Mouse (Mus musculus) cerebellum, postnatal 25 days (tissue): ENCODE measurements around the gene Htr3b.
"Not testable (repeated sequence)": the region's sequence is repeated elsewhere in the genome, so short reads cannot be mapped to it uniquely, and the experiment has no call there.

Experiments used
- DNase-seq, 2 experiments: peaks; one replicate each; pipeline ENCODE4 v3.0.0; 2021; ENCODE audit warnings: mixed read lengths in 2 of 2

The Htr3b gene

GRCm38 (mm10) chr9:48964587-48965040 is at the start of gene Htr3b:
TSS of gene Htr3b (minus strand) at chr9:48964990.
- DNase-seq: no peak

- no peak for DNase-seq
Measured at GRCm38 (mm10) chr9:48999256-48999655, 34.5 kb upstream of the Htr3b start.

- no peak for DNase-seq
Measured at GRCm38 (mm10) chr9:48995735-48996134, 30.9 kb upstream of the Htr3b start.

- DNase-seq: no peak
Measured at GRCm38 (mm10) chr9:48994779-48995178, 30.0 kb upstream of the Htr3b start.

DNA sequence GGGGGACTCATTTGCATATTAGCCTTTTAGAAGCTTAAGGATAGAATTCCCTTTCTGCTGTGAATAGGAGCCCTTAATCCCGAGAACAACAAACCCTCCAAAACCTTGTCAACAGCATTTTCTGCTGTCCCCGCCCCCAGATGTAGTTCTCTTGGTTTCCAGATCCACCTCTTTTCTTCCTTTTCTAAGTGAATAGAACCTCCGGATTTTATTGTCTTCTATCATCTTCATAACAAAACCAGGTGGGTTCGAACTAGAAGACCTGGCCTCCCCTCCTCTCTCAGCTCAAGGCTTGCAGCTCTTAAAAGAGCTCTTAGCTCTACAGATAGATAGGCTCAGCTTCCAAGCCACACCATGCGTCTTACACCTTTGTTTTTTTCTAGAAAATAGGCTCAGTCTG is 26.9 kb upstream of the Htr3b start:
- no peak for DNase-seq

GRCm38 (mm10) chr9:48987201-48988101 is 22.7 kb upstream of the Htr3b start:
- DNase-seq: peak; percentile 28 to 55

DNA sequence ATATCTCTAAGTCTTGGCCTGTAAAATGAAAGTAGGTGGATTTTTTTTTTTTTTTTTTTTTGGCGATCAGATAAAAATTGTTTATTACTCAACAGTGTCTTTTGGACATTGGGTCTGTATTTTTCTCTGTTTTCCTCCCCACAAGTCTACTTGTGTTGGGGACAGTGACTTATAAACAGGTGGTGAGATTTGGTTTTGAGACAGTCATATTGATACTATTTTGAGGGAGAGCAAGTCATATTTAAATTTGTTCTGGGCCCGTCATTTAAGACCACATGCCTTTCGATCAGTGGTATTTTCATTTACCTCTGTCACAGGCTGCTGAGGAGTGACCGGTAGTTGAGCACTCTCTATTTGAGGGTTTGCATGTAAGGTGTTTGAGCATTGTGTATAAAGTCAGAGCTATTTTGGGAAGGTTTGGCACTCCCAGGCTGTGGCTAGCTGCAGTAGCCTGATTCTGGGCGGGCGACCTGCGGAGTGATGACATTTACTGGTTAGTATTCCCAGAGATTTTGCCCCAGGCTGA is 21.9 kb upstream of the Htr3b start:
- DNase-seq: peak; percentile 72 to 82

DNA sequence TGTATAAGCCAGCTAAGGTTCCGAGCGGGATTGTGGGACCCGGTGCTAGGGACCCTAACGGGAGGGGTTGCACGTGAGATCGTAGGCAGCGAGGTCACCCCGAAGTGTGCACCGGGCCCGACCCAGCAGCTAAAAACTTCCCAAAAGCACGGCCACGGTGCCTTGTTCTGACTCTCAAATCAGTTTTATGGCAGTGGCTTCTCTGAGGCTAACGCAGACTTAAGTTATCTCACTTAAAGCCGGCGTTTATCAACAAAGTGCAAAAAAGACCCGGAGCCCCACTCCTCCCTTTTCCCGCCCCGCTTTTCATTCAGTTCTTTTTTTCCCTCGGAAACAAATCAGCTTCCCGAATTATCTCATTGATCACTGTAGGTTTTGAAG is 20.9 kb upstream of the Htr3b start:
- no peak for DNase-seq

DNA sequence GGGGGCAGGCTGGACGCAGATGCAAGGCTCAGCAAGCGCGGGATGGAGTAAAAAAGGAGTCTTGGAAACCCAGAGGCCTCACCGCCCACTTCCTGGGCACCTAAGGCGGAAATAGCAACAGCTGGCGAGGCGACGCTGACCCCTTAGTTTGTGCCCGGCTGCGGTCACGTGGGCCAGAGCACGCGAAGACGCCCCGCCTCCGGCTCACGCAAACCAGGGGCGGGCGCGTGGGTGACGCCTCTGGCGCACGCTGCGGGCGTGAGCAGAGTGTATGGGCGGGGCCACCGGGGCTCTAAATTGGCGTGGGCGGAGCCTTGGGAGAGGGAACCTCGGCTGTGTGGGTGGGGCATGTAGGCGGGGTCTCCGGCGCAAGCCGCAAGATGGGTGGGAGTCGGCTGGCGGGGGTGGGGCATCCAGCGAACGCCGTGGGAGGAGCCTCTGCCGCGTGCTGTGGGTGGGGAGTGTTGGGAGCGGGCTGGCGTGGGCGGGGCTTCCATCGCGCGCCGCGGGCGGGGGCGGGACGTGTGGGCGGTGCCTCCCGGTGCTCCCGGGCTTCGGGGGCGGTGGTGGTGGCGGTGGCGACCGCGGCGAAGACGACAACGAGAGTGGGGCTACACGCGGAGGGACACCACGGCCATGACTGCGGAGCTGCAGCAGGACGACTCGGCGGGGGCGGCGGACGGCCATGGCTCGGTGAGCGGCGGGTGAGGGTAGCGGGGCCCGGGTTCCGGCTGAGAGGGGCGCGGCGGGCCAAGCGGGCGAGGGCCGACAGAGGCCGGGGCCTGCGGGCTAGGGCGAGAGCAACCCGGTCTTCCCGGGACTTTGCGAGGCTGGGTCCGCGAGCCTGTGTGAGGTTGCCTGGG is 20.3 kb upstream of the Htr3b start, which contains the start of gene Usp28:
Gene Usp28, plus strand, starts transcription at position 531 of the 863 bp plus-strand sequence.
- DNase-seq: peak; percentile 99 to 100

- no peak for DNase-seq
Measured at GRCm38 (mm10) chr9:48984320-48984844, 19.6 kb upstream of the Htr3b start.

- DNase-seq: not testable (repeated sequence)
Measured at GRCm38 (mm10) chr9:48983801-48984200, 19.0 kb upstream of the Htr3b start.

GRCm38 (mm10) chr9:48981827-48982226 is 17.0 kb upstream of the Htr3b start:
- DNase-seq: no peak

DNA sequence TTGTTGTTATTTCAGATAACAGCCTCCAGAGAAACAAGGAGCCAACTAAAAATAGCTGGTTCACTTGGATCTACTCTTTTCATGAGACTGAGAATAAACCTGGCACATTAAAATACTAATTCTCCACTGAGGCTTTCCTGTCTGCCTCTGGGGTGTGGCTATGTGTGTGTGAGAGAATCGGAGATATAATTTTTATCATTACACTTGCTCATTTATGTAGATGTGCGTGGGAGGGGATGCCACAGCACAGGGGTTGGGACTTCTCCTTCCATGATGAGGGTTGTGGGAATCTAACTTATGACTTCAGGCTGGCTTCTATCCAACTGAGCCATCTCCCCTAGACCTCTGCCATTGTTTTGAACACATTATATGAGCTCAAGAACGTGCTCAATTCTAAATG is 16.0 kb upstream of the Htr3b start:
- DNase-seq: no peak

DNA sequence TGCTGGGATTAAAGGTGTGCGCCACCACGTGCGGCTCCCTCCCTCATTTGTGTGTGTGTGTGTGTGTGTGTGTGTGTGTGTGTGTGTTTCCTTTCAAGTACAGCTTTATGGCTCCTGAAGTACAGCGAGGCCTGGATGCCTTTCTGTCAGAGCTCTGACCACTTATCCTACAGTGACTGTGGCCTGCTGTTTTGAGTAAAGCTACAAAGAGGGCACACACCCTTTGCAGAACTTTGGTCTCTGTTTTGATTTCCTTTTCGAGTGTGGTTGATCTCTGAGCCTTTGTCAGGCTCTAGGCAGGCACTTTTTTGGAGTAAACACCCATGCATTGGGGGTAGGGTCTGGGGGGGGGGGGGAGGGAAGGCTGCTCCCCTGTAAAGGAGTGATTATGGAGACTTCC is 15.6 kb upstream of the Htr3b start:
- no peak for DNase-seq

- DNase-seq: no peak
Measured at GRCm38 (mm10) chr9:48976661-48977355, 12.0 kb upstream of the Htr3b start.

- DNase-seq: peak; percentile 37 to 71
Measured at GRCm38 (mm10) chr9:48972494-48972893, 7.7 kb upstream of the Htr3b start.

DNA sequence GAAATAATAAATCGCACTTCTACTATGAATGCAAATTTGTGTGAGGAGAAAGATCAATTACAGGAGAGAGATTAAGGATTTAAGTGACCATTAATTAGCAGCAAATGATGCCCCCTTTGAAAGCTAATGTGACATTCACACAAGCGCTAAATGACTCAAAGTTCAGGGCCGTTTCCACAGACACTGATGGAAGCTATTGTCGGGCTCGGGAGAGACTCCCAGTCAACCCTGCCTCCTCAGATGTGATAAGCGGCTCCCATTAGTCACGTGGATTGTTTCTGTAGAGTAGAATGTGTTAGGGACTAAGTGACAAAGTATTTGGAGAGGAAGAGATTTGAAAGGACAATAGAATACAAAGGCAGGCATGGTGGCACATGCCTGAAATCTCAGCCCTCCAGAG is 2.7 kb downstream of the Htr3b start:
- DNase-seq: no peak

GRCm38 (mm10) chr9:48961314-48961713 is 3.5 kb downstream of the Htr3b start:
- no peak for DNase-seq

DNA sequence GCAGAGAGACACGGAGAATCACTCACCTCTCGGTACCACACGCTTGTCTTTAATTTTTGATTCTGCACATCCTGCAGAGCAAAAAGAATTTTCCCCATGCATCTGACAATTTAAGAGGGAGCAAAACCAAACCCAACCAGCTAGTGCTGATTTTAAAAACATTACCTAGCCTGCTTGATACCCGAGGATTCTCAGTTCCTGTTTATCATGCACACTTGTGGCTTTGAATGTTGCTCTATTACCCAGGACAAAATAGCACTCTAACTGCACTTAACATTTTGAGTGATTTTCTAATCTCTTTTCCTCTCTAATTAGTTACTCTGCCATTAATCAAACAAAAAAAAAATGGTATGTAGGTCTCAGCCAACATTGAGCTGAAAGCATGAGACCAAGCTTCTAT is 17.2 kb downstream of the Htr3b start:
- no peak for DNase-seq

GRCm38 (mm10) chr9:48942349-48942748 is 22.4 kb downstream of the Htr3b start:
- no peak for DNase-seq

DNA sequence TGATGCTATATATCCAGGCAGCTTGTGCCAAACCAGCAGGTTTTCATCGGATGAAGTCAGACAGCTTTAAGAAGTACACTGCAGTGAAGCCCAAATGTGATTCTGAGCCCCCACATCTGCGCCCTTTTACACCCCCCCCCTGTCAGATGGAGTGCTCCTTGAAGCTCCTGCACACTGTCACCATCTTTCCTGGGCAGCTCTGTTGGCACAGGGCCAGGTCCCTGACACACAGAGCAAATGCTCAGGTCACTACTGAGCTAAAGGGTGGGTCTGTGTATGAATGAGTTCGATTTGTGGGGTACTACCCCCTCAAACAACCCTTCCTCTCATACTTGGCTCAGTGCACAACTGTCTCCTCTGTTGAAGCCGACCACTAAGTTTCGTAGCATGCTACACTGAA is 35.4 kb downstream of the Htr3b start:
- peak in 1 of 2 experiments; percentile 36 for DNase-seq

GRCm38 (mm10) chr9:48928781-48929180 is 36.0 kb downstream of the Htr3b start:
- DNase-seq: no peak
